Mouse (Mus musculus) embryonic fibroblast, embryonic 13.5 days (primary cell): ENCODE data around the gene Car5a.

Source experiments
- CTCF ChIP-seq: IDR thresholded peaks from 2 replicates; pipeline ENCODE4 v1.5.1; 2011; ENCODE audit warnings: mild to moderate bottlenecking, control low read depth, low read length, moderate library complexity, borderline replicate concordance; ENCODE audit not compliant: insufficient read depth
- POLR2A ChIP-seq: IDR thresholded peaks from 2 replicates; pipeline ENCODE4 v1.6.1; 2011; ENCODE audit warnings: low read depth, mild to moderate bottlenecking, control low read depth, low read length, moderate library complexity

GRCm38 (mm10) chr8:121932026-121932667 is 12.6 kb downstream of the Car5a start:
- TF ChIP-seq POLR2A (no peak), CTCF (no peak)
